Mouse (Mus musculus): ENCODE measurements at regions not wholly inside any gene's neighbourhood (a gene's known extent, or its start where the extent isn't known, plus 50 kb on each side); places are given as distances from the start of the nearest gene placed in this dataset.

- peak; percentile 4 for DNase-seq (ENCODE audit: low read depth, low spot score)
These were observed 180.2 kb upstream of the Syt10 start for GRCm38 (mm10) chr15:90021746-90022312.

DNA sequence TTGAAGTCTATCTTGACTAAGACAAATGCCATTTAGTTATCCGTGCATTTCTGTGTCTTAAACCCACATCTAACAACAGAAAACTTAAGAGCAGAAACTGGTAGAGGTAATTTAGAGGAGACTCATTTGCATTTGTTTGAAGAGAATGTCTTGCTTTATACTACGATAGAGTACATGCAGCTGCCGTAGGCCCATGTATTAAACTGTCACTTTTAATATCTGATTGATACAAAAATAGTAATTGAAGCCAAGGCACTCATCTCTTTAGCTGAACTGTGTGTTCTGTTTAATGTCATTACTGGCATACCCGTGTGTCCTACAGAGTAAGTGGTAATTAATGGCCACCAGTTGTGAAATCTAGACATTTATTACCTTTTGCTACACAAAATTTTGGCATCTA is 181.5 kb upstream of the Syt10 start:
- DNase-seq (ENCODE audit: low read depth, low spot score) = no peak

- no peak for DNase-seq (ENCODE audit: low read depth, low spot score)
These were observed 189.8 kb upstream of the Alg10b start for GRCm38 (mm10) chr15:90034356-90034755.

GRCm38 (mm10) chr15:90045683-90046082 is 178.4 kb upstream of the Alg10b start:
- DNase-seq (ENCODE audit: low read depth, low spot score) = no peak

- no peak for DNase-seq (ENCODE audit: low read depth, low spot score)
These were observed 162.1 kb upstream of the Alg10b start for GRCm38 (mm10) chr15:90062021-90062420.

GRCm38 (mm10) chr15:90065768-90066167 is 158.3 kb upstream of the Alg10b start:
- no peak for DNase-seq (ENCODE audit: low read depth, low spot score)

DNA sequence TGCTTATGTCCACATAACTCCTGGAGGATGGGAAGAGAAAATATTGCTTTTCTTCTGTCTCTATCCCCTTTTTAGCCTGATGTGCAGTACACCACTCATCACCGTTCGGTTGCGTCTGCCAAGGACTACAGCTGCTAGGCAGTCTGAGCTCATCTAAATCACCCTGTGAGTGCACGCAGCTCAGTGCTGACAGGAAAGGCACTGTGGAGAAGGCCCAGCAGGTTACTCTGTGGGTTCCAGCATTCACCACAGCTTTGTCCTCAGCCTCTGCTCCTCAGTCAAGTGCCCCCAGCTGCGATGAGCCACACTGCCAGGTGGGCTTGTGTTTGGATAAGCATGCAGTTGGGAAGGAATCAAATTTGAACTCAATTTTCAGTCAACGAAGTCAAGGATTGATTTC is 152.0 kb upstream of the Alg10b start:
- no peak for DNase-seq (ENCODE audit: low read depth, low spot score)

GRCm38 (mm10) chr15:90082175-90082951 is 141.7 kb upstream of the Alg10b start:
- DNase-seq (ENCODE audit: low read depth, low spot score) = peak; percentile 35

DNA sequence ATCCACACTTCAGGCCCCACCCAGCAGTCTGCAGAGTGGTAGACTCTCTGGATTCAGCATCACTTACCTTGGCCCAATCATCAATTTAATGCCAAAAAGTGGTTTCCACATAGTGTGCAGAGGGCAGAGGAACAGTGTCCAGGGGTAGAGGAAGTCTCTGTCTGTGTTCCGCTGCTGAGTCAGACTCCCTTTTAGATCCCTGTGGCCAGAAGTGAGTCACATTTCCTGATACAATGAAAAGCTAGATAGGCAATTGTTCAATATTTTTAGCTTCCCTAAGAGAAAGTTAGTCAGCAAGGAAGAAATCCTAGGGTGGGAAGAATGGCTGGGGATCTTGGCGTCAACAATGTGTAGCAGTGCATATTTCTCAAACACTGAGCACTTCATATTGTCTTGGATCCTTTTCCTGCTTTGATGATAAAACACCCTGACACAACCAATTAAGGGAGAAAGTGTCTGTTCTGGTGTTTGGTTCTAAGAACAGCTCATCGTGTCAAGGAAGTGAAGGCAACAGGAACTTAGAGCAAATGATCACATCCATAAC is 114.6 kb upstream of the Alg10b start:
- DNase-seq (ENCODE audit: low read depth, low spot score) = no peak

DNA sequence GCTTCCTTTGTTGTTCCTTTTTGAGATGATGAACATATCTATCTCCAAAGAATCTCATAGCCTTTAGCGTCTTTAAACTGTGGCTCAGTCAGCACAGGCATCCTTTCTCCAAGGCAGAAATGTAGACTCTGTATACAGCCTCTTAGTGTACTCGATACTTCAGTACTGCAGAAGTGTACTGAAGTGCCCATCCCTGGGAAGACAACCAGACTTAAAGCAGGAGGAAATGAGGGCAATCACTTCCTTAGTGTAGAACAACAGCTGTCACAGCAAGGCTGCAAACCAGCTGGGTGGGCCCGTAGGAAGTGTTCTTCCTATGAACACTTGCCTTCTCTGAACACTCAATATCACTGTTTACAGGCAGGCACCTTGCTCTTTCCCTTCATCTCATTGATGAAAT is 110.5 kb upstream of the Alg10b start:
- DNase-seq (ENCODE audit: low read depth, low spot score) = no peak

DNA sequence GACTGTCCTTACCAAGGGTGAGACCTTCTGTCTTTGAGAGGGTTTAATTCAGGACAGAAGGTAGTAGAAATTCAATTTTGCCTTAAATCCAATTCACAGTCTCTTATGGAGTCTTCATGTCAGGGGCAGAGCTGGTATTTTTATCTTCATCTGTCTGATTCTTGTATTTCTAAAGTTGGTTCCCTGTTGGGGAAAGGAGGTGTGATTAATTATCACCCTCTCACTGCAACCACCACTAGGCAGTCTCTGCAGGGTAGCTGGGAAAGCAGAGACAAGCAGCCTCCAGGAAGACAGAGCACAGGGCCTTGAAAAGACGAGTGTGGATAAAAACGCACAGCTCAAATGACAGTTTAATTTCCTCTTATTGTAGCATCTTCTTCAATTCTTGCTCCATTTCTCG is 104.4 kb upstream of the Alg10b start:
- DNase-seq (ENCODE audit: low read depth, low spot score) = no peak

DNA sequence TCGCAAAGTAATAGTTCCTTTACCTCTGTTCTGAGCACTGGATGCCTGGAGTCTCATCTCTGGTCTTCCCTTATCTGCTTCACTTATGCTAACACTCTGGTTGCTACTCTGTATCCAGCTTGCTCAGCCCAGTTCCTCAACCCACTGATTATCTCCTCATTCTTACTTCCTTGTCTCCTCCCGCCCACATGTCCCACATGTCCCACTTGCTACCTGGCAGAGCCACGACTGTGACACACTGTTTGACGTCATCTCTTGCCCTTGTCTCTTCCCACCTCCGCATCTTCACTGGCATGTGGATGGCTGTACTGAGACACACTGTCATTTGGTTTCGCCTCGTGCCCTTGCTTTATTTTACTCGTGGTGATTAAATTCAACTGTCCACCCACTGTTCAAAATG is 100.1 kb upstream of the Alg10b start:
- DNase-seq (ENCODE audit: low read depth, low spot score) = no peak

- no peak for DNase-seq (ENCODE audit: low read depth, low spot score)
These were observed 99.0 kb upstream of the Alg10b start for GRCm38 (mm10) chr15:90125146-90125545.

DNA sequence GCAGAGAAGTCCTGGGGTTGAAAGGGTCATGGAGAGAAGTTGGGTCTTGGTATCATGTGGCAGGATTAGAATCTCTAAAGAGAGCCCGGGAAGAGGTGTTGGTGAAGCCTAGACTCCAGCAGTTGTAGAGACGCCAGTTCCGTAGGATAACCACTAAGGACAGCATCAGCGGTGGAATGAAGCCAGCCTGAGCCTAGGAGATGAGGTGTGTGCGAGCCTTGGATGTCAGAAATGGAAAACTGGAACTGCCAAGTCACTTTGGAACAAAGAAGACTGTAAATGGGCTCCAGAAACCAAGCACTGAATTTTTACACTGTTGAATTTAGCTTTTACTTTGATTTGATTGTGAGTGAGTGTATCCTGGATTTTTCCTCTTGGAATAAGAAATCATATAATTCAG is 92.3 kb upstream of the Alg10b start:
- DNase-seq (ENCODE audit: low read depth, low spot score) = no peak

GRCm38 (mm10) chr15:90140966-90141365 is 83.1 kb upstream of the Alg10b start:
- DNase-seq (ENCODE audit: low read depth, low spot score) = peak; percentile 12

GRCm38 (mm10) chr15:90148663-90149062 is 75.4 kb upstream of the Alg10b start:
- DNase-seq (ENCODE audit: low read depth, low spot score) = no peak

DNA sequence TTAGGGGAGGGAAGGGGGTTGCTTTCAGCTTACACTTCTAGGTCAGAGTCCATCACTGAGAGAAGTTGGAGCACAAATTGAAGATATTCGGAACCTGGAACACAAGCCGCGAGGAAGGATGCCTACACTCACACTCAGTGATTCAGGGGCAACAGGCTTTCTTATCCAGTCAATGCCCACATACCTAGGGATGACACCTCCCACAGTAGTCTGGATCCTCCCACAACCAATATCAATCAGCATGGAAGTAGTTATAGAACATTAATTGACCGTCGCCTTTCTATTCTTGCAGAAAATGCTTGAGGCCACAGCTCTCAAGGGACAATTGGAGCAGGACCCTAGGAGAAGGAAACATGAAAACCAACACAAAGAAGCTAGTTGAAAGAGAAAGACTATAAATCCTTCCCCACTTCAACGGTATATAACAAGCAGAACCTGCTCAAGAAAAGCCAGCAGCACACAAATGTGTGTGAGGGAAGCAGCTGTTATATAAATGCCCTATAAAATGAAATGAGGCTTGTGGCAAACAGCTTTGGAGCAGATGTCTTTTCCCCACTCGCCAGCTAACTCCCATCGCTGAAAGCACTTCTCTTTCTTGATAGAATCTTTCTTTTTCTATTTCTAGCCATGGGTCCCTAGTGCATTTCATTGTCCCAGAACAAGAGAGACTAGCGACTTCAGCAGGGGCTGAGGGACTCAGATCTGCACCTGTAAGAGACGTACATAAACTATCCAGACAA is 70.1 kb upstream of the Alg10b start:
- DNase-seq (ENCODE audit: low read depth, low spot score) = peak; percentile 43

Measured in forelimb bud, embryonic 11.5 days (tissue).